10 mouse cellular contexts compared by ENCODE assay signal in genomic region chr11:53132406-53133035, GRCm38 (mm10).
A peak's percentile ranks its signal among the peaks of the same experiment; 100 is the strongest.
DNase-seq lines count a peak whose midpoint lies in the region; ATAC-seq lines count a peak whose summit lies in the region.
"Had no signal": no experiment of that assay in that cellular context is flagged by ENCODE, and none has a peak within 500 bp of the region (broad histone marks: within the 10 kb centered on the region; RNA-seq: fewer than 3 reads in every experiment).

No protein-coding gene starts in this region.

- peaks cover 9% of the 10 kb centered on the region; the same call in 1 of the 2 replicates for H3K4me1 ChIP-seq in kidney, embryonic 16.5 days (ENCODE audit: insufficient read depth, low read length)
- H3K4me1 ChIP-seq in hindbrain, embryonic 16.5 days (ENCODE audit: control insufficient read depth, insufficient read depth, low read depth, low read length) = peaks cover 10% of the 10 kb centered on the region
- H3K4me1 ChIP-seq in stomach, embryonic 16.5 days (ENCODE audit: control insufficient read depth, insufficient read depth, low read length) = no peaks in the 10 kb centered on the region

- peak overlapping the region; percentile 48 for H3K4me2 ChIP-seq in kidney, embryonic 16.5 days (replicated peaks; ENCODE audit: low read depth, low read length)
- peak overlapping the region; percentile 42 for H3K4me2 ChIP-seq in hindbrain, embryonic 16.5 days (ENCODE audit: low read length)
- peak overlapping the region; percentile 40 for H3K4me2 ChIP-seq in stomach, embryonic 16.5 days (ENCODE audit: low read depth, low read length)

- no peak for DNase-seq in kidney, adult 9 months
- peak; percentile 38 for DNase-seq in brain, adult 2 months (ENCODE audit: low read depth, low spot score)
- no peak for DNase-seq in adrenal gland, postnatal 10 days
- DNase-seq in ovary, adult 18-20 months (ENCODE audit: low spot score) = no peak
- no peak for DNase-seq in adrenal gland, adult (ENCODE audit: inconsistent age in 2 of 2, low spot score in 1 of 2)
- DNase-seq: cerebellum, postnatal 36 days had no signal

- no peak for ATAC-seq in kidney, embryonic 16.5 days (ENCODE audit: low FRiP score, low TSS enrichment)
- ATAC-seq in hindbrain, embryonic 16.5 days = peak; percentile 64; the same call in 1 of the 2 replicates
- no peak for ATAC-seq in stomach, embryonic 16.5 days (ENCODE audit: insufficient read depth, low FRiP score)
- ATAC-seq: Patski had no signal

- H3K9ac ChIP-seq in kidney, embryonic 16.5 days (replicated peaks; ENCODE audit: low read length) = no peak overlapping the region
- H3K9ac ChIP-seq in hindbrain, embryonic 16.5 days (ENCODE audit: low read depth, low read length) = peak overlapping the region; percentile 37; the same call in 1 of the 2 replicates
- H3K9ac ChIP-seq in stomach, embryonic 16.5 days (ENCODE audit: low read length) = no peak overlapping the region

- H3K4me3 ChIP-seq in kidney, embryonic 16.5 days (ENCODE audit: low read length) = peak overlapping the region; percentile 9; the same call in 1 of the 2 replicates
- H3K4me3 ChIP-seq in hindbrain, embryonic 16.5 days (ENCODE audit: low read length) = peak overlapping the region; percentile 6; the same call in 1 of the 2 replicates
- no peak overlapping the region for H3K4me3 ChIP-seq in stomach, embryonic 16.5 days (replicated peaks; ENCODE audit: low read length)

- 20% methylated on average over 23 of the region's 23 CpGs for WGBS in kidney, embryonic 16.5 days
- 29% methylated on average over 23 of the region's 23 CpGs for WGBS in hindbrain, embryonic 16.5 days
- 18% methylated on average over 23 of the region's 23 CpGs for WGBS in stomach, embryonic 16.5 days

- no peaks in the 10 kb centered on the region for H3K9me3 ChIP-seq in kidney, embryonic 16.5 days (ENCODE audit: low read length)
- H3K9me3 ChIP-seq in hindbrain, embryonic 16.5 days (ENCODE audit: control insufficient read depth, low read length) = no peaks in the 10 kb centered on the region
- H3K9me3 ChIP-seq in stomach, embryonic 16.5 days (replicated peaks; ENCODE audit: control insufficient read depth, low read length) = no peaks in the 10 kb centered on the region

- no peak overlapping the region for H3K27ac ChIP-seq in kidney, embryonic 16.5 days (ENCODE audit: low read length)
- H3K27ac ChIP-seq in hindbrain, embryonic 16.5 days (ENCODE audit: low read depth, low read length) = peak overlapping the region; percentile 49; the same call in 1 of the 2 replicates
- no peak overlapping the region for H3K27ac ChIP-seq in stomach, embryonic 16.5 days (ENCODE audit: low read length)

- H3K36me3 ChIP-seq in kidney, embryonic 16.5 days (ENCODE audit: insufficient read depth, low read length) = no peaks in the 10 kb centered on the region
- H3K36me3 ChIP-seq in hindbrain, embryonic 16.5 days (ENCODE audit: control insufficient read depth, insufficient read depth, low read length) = no peaks in the 10 kb centered on the region
- H3K36me3 ChIP-seq in stomach, embryonic 16.5 days (ENCODE audit: control insufficient read depth, insufficient read depth, low read length) = no peaks in the 10 kb centered on the region

- no peaks in the 10 kb centered on the region for H3K27me3 ChIP-seq in kidney, embryonic 16.5 days (ENCODE audit: insufficient read depth, low read length)
- H3K27me3 ChIP-seq in hindbrain, embryonic 16.5 days (replicated peaks; ENCODE audit: control insufficient read depth, insufficient read depth, low read length) = no peaks in the 10 kb centered on the region
- H3K27me3 ChIP-seq in stomach, embryonic 16.5 days (ENCODE audit: control insufficient read depth, insufficient read depth, low read length) = no peaks in the 10 kb centered on the region
